Mouse (Mus musculus) erythroid progenitor cell, adult 5-6 weeks (primary cell): ENCODE data around the gene Slc9a2. TPM values are rescaled to one million over a fixed set of nuclear protein-coding genes. Genes with fewer than 3 reads are reported as not detected.
"Not testable (repeated sequence)": the region's sequence is repeated elsewhere in the genome, so short reads cannot be mapped to it uniquely, and the experiment has no call there.

Experiments used
- ATAC-seq: replicated peaks from 2 replicates; pipeline ENCODE4 v1.8.0; 2016; ENCODE audit warnings: moderate number of reproducible peaks, mild to moderate bottlenecking, moderate TSS enrichment, inconsistent platforms; ENCODE audit not compliant: poor library complexity, low FRiP score, severe bottlenecking
- total RNA-seq, 2 experiments: library from RNA; stranded (forward) in 1 of 2; stranded (reverse) in 1 of 2; fragments of 150-400 nt in 1 of 2; fragments of 186-747, 209-891 nt in 1 of 2; gene quantifications; 2 replicates each; pipeline versions ENCODE4 v1.2.3 to v1.2.4; 2015 to 2017; ENCODE audit warnings: low replicate concordance in 2 of 2

Slc9a2 gene
- total RNA-seq, 2 experiments from 2014 or later: not detected

DNA sequence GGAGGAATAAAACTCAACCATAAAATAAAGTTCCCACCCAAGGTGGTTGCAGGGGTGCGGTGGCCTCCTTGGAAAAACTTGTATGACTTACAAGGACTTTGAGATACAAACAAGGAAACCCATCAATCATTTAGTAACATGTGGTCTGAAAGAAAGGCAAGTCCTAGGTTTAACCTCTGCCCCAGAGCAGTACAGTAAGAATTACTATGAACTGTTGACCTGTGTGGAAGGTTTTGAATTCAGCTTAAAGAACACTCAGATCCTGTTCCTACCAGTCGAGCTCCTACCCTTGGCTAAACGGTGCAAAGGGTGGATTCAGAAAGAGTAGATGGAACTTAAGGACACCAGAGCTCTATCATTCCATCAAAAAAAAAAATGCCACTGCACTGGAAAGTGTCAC lies 16.1 kb downstream of the Slc9a2 start:
- ATAC-seq: no peak

GRCm38 (mm10) chr1:40705099-40705498 lies 24.7 kb downstream of the Slc9a2 start:
- ATAC-seq: no peak

GRCm38 (mm10) chr1:40714950-40715349 lies 34.6 kb downstream of the Slc9a2 start:
- no peak for ATAC-seq

GRCm38 (mm10) chr1:40726051-40726450 lies 45.7 kb downstream of the Slc9a2 start:
- ATAC-seq: no peak

GRCm38 (mm10) chr1:40727404-40727803 lies 47.0 kb downstream of the Slc9a2 start:
- ATAC-seq: no peak

GRCm38 (mm10) chr1:40728636-40729035 lies 48.3 kb downstream of the Slc9a2 start:
- no peak for ATAC-seq

DNA sequence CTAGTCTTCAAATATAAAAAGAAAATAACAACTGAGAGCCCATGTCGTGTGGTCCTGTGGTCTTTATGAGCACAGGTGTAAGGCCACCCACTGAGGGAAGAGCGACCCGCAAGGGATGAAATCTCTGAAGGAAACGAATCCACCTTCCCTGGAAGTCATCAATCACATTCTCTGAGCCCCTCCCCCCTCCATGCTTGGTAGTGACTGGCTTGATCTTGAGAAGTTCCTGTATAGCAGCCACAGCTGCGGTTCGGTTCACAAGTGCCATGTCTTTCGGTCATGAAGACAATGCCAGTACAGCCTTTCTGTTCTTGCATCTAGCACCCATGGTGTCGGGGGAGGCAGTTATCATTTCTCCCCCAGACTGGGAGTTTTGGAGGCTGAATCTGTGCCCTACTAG lies 57.3 kb downstream of the Slc9a2 start:
- ATAC-seq: no peak

- not testable (repeated sequence) for ATAC-seq
Measured at GRCm38 (mm10) chr1:40738246-40738645, 57.9 kb downstream of the Slc9a2 start.

GRCm38 (mm10) chr1:40740739-40741138 lies 60.4 kb downstream of the Slc9a2 start:
- ATAC-seq: no peak

GRCm38 (mm10) chr1:40746089-40746488 lies 65.7 kb downstream of the Slc9a2 start:
- no peak for ATAC-seq

DNA sequence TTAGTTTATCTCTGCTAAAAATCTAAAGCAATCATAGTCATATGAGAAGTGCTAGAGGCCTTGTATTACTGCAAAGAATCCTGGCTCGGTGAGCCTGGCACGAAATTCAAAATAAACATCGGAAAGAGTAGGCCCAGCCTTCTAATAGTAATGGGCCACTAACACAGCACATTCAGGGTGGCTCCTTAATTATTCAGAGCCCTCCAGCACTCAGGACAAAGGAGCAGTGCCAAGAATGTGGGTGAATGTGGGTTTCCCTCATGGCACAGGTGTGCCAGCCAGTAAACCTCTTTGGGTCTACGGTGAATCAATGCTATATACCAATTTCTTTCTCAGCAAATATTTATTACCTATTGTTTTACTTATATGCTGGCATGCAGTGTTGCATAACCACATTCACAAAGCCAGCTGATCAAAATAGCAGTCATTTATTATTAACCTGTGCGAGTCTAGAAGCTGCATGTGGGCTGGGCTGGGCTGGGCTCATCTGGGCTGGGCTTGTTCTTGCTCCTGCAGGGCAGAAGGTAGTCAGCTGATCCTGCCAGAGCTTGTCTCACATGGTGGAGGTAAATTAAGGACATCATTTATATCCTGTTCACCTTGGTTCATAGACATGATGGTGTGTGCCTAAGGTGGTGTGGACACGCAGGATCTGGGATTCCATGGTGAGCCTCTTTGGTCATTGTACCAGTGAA lies 79.5 kb downstream of the Slc9a2 start:
- no peak for ATAC-seq

GRCm38 (mm10) chr1:40764042-40764441 lies 83.7 kb downstream of the Slc9a2 start:
- no peak for ATAC-seq

- ATAC-seq: no peak
Measured at GRCm38 (mm10) chr1:40764701-40765275, 84.4 kb downstream of the Slc9a2 start.

- ATAC-seq: no peak
Measured at GRCm38 (mm10) chr1:40765521-40765920, 85.1 kb downstream of the Slc9a2 start.

DNA sequence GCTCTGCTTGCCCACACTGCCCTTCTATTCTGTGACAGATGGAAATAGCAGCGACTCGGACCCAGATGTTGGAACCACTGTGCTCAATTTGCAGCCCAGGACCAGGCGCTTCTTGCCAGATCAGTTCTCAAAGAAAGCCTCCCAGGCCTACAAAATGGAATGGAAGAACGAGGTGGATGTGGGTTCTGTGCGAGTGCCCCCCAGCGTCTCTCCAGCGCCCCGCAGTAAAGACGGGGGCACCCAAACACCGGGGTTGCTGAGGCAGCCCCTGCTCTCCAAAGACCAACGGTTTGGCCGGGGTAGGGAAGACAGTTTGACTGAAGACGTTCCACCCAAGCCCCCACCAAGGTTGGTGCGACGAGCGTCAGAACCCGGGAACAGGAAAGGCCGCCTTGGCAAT lies 87.2 kb downstream of the Slc9a2 start:
- ATAC-seq: no peak

- ATAC-seq: peak; percentile 72
Measured at GRCm38 (mm10) chr1:40768606-40769005, 88.2 kb downstream of the Slc9a2 start.

- ATAC-seq: no peak
Measured at GRCm38 (mm10) chr1:40769331-40769894, 89.0 kb downstream of the Slc9a2 start.

- peak; percentile 86 for ATAC-seq
Measured at GRCm38 (mm10) chr1:40771196-40771970, 91.0 kb downstream of the Slc9a2 start.

- no peak for ATAC-seq
Measured at GRCm38 (mm10) chr1:40773234-40773633, 92.9 kb downstream of the Slc9a2 start.

DNA sequence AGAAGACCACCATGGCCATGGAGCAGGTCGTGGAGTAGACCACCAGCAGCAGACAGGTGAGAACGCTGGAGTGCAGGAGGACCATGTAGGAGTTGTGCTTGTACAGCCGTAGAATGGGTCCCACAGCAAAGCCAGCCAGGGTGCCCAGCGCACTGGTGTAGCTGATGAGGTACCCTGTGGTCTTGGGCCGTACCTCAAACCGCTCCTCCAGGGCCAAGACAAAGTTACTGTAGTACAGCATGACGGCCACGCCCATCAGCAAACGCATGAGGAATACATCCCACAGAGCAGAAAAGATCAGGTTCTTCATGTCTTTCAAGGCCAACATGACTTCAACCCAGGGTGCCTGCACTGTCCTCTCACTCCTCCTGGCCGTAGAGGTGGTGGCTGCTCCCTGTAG lies 93.7 kb downstream of the Slc9a2 start:
- no peak for ATAC-seq

DNA sequence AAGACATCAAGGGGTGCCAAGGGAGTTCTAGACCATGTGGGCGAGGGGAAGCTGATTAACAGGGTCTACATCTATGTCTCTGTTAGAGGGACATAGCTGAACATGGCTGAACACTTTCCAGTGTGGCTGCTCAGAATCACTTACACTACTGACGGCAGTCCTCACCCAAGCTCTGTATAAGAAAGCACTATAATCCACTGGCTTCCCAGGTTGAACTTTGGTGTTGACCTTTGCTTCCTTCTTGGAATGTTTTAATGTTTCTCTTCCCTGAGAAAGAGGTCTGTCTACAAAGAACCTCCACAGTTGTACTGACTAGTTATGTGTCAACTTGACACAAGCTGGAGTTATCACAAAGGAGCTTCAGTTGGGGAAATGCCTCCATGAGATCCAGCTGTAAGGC lies 95.7 kb downstream of the Slc9a2 start:
- ATAC-seq: no peak
